Mouse (Mus musculus): ENCODE results near the gene Arhgef10l.

The Arhgef10l gene

GRCm38 (mm10) chr4:140657681-140658575, 7.9 kb downstream of the Arhgef10l start:
- peak; percentile 74 for DNase-seq (ENCODE audit: low spot score)

- DNase-seq (ENCODE audit: low spot score) = no peak
These were observed 9.3 kb downstream of the Arhgef10l start for GRCm38 (mm10) chr4:140656529-140656928.

- no peak for DNase-seq (ENCODE audit: low spot score)
These were observed 11.0 kb downstream of the Arhgef10l start for GRCm38 (mm10) chr4:140654798-140655197.

- DNase-seq (ENCODE audit: low spot score) = no peak
These were observed 11.8 kb downstream of the Arhgef10l start for GRCm38 (mm10) chr4:140653835-140654583.

GRCm38 (mm10) chr4:140649731-140650130, 16.1 kb downstream of the Arhgef10l start:
- no peak for DNase-seq (ENCODE audit: low spot score)

- no peak for DNase-seq (ENCODE audit: low spot score)
These were observed 16.6 kb downstream of the Arhgef10l start for GRCm38 (mm10) chr4:140649207-140649591.

GRCm38 (mm10) chr4:140648443-140649206, 17.2 kb downstream of the Arhgef10l start:
- peak; percentile 60 for DNase-seq (ENCODE audit: low spot score)

GRCm38 (mm10) chr4:140647711-140648421, 17.9 kb downstream of the Arhgef10l start:
- DNase-seq (ENCODE audit: low spot score) = no peak

- no peak for DNase-seq (ENCODE audit: low spot score)
These were observed 20.2 kb downstream of the Arhgef10l start for GRCm38 (mm10) chr4:140645638-140646037.

GRCm38 (mm10) chr4:140644701-140645100, 21.1 kb downstream of the Arhgef10l start:
- no peak for DNase-seq (ENCODE audit: low spot score)

- DNase-seq (ENCODE audit: low spot score) = no peak
These were observed 21.5 kb downstream of the Arhgef10l start for GRCm38 (mm10) chr4:140644276-140644675.

- DNase-seq (ENCODE audit: low spot score) = no peak
These were observed 23.4 kb downstream of the Arhgef10l start for GRCm38 (mm10) chr4:140642378-140642777.

GRCm38 (mm10) chr4:140641414-140641918, 24.3 kb downstream of the Arhgef10l start:
- no peak for DNase-seq (ENCODE audit: low spot score)

GRCm38 (mm10) chr4:140640668-140641067, 25.1 kb downstream of the Arhgef10l start:
- no peak for DNase-seq (ENCODE audit: low spot score)

- no peak for DNase-seq (ENCODE audit: low spot score)
These were observed 25.6 kb downstream of the Arhgef10l start for GRCm38 (mm10) chr4:140640242-140640523.

GRCm38 (mm10) chr4:140639431-140640241, 26.2 kb downstream of the Arhgef10l start:
- DNase-seq (ENCODE audit: low spot score) = no peak

- no peak for DNase-seq (ENCODE audit: low spot score)
These were observed 27.2 kb downstream of the Arhgef10l start for GRCm38 (mm10) chr4:140638591-140638990.

GRCm38 (mm10) chr4:140637269-140637668, 28.5 kb downstream of the Arhgef10l start:
- DNase-seq (ENCODE audit: low spot score) = no peak

- no peak for DNase-seq (ENCODE audit: low spot score)
These were observed 29.4 kb downstream of the Arhgef10l start for GRCm38 (mm10) chr4:140636312-140636996.

- no peak for DNase-seq (ENCODE audit: low spot score)
These were observed 30.9 kb downstream of the Arhgef10l start for GRCm38 (mm10) chr4:140634861-140635388.

All from ovary, postnatal 36 days (tissue).